Mouse (Mus musculus) thymus, adult 2 months (tissue): ENCODE measurements at regions not wholly inside any gene's neighbourhood (a gene's known extent, or its start where the extent isn't known, plus 50 kb on each side); places are given as distances from the start of the nearest gene placed in this dataset.

Source experiments
- CTCF ChIP-seq: fragments of 200-500 bp; IDR thresholded peaks from 2 replicates; pipeline ENCODE4 v1.5.1; 2012; ENCODE audit warnings: mild to moderate bottlenecking, control low read depth, low read length, moderate library complexity, borderline replicate concordance; ENCODE audit not compliant: control insufficient read depth, poor library complexity, insufficient read depth; ENCODE audit errors: extremely low read depth
- POLR2A ChIP-seq: fragments of 200-500 bp; IDR thresholded peaks from 2 replicates; pipeline ENCODE4 v1.6.1; 2012; ENCODE audit warnings: mild to moderate bottlenecking, low read length, control low read depth, moderate library complexity; ENCODE audit not compliant: control insufficient read depth, poor library complexity, insufficient read depth; ENCODE audit errors: extremely low read depth

DNA sequence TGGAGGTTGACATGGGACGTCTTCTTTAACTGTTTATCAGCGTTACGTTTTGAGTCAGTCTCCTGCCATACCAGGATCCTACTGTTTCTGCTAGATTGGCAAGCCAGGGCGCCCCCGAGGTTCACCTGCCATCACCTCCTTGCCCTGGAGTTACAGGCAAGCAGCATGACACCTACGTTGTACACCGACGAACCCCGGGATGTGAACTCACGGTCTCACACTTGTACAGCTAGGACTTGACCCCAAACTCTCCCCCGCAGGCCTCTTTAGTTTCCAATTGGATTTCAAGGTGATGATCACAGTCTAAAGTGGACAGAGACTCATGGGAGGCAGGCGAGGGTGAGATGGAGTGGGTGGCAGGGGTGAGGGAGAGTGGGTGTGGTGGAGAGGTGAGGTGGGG lies 83.9 kb upstream of the Gm9887 start:
- no peak for TF ChIP-seq CTCF
- TF ChIP-seq POLR2A, result no peak
